ENCODE assay signal across 8 mouse cellular contexts in the genomic region with DNA sequence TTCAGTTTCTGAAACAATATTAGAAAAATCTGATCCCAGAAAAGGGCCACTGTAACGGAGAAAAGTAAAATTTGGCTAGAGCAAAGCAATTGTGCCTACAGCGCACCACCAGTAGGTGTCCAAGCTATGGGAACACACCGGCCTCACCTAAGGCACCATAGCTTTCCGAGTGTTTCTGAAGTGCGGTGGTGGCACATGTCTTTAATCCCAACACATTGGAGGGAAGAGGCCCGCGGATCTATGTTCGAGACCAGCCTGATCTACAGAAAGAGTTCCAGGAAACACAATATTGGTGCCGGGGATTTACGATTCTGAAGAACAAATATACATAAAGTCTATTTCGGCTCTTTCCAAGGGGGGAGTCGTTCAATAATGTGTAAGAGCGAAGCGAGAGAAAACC. TPM values are rescaled to one million over a fixed set of nuclear protein-coding genes. Genes with fewer than 3 reads are reported as not detected.
DNase-seq lines count a peak whose midpoint lies in the region; ATAC-seq and TF ChIP-seq lines count a peak whose summit lies in the region.

No protein-coding gene starts in this region.

- TF ChIP-seq POLR2A in cortical plate, adult 2 months (IDR thresholded peaks at IDR 0.05; ENCODE audit: extremely low read depth, insufficient read depth, low read length), result no peak
- no peak for TF ChIP-seq POLR2A in kidney, adult 2 months (IDR thresholded peaks at IDR 0.05; ENCODE audit: low read depth, low read length)

- H3K9me3 ChIP-seq in liver, embryonic 11.5 days (ENCODE audit: control insufficient read depth, low read length), result no peaks in the 10 kb centered on the region
- H3K9me3 ChIP-seq in stomach, postnatal 0 days (ENCODE audit: control insufficient read depth, low read length), result no peaks in the 10 kb centered on the region

- no peak for TF ChIP-seq EP300 in stomach, postnatal 0 days (optimal IDR thresholded peaks at IDR 0.05)

- peak overlapping the region; percentile 96 for H3K9ac ChIP-seq in liver, embryonic 11.5 days (ENCODE audit: low read depth, low read length)
- peak overlapping the region; percentile 88 for H3K9ac ChIP-seq in stomach, postnatal 0 days (ENCODE audit: low read length)

- ATAC-seq in liver, embryonic 11.5 days (replicated peaks; ENCODE audit: low FRiP score), result peak; percentile 73
- ATAC-seq in monocyte, adult 5-6 weeks (replicated peaks; ENCODE audit: insufficient number of reproducible peaks, low FRiP score, low TSS enrichment, poor library complexity, severe bottlenecking), result peak; percentile 38; the same call in 1 of the 2 replicates
- ATAC-seq in stomach, postnatal 0 days (ENCODE audit: low FRiP score, low TSS enrichment), result peak; percentile 79

- no peaks in the 10 kb centered on the region for H3K4me1 ChIP-seq in cortical plate, adult 2 months (ENCODE audit: control insufficient read depth, insufficient read depth, low read length)
- H3K4me1 ChIP-seq in kidney, adult 2 months (ENCODE audit: control insufficient read depth, insufficient read depth, low read length), result no peaks in the 10 kb centered on the region; the same call in 1 of the 2 replicates
- H3K4me1 ChIP-seq in liver, embryonic 11.5 days (replicated peaks; ENCODE audit: control insufficient read depth, insufficient read depth, low read length), result peaks cover 6% of the 10 kb centered on the region
- no peaks in the 10 kb centered on the region for H3K4me1 ChIP-seq in stomach, postnatal 0 days (replicated peaks; ENCODE audit: control insufficient read depth, insufficient read depth)

- peak overlapping the region; percentile 73 for H3K27ac ChIP-seq in cortical plate, adult 2 months (ENCODE audit: insufficient read depth, low read length)
- H3K27ac ChIP-seq in kidney, adult 2 months (ENCODE audit: insufficient read depth, low read depth, low read length), result peak overlapping the region; percentile 100
- H3K27ac ChIP-seq in liver, embryonic 11.5 days (ENCODE audit: low read depth, low read length), result peak overlapping the region; percentile 96
- peak overlapping the region; percentile 97 for H3K27ac ChIP-seq in stomach, postnatal 0 days (replicated peaks)

- under 1% methylated on average over 14 of the region's 14 CpGs for WGBS in kidney, adult 2 months
- WGBS in liver, embryonic 11.5 days, result 2% methylated on average over 14 of the region's 14 CpGs
- 2% methylated on average over 14 of the region's 14 CpGs for WGBS in stomach, postnatal 0 days

- no peaks in the 10 kb centered on the region for H3K27me3 ChIP-seq in kidney, adult 2 months (replicated peaks; ENCODE audit: control insufficient read depth, insufficient read depth, low read length)
- H3K27me3 ChIP-seq in liver, embryonic 11.5 days (replicated peaks; ENCODE audit: control insufficient read depth, insufficient read depth, low read length), result no peaks in the 10 kb centered on the region
- no peaks in the 10 kb centered on the region for H3K27me3 ChIP-seq in stomach, postnatal 0 days (ENCODE audit: control insufficient read depth, insufficient read depth, low read length)

- no peaks in the 10 kb centered on the region for H3K36me3 ChIP-seq in kidney, adult 2 months (ENCODE audit: control insufficient read depth, insufficient read depth, low read length)
- peaks cover 12% of the 10 kb centered on the region; the same call in 1 of the 2 replicates for H3K36me3 ChIP-seq in liver, embryonic 11.5 days (ENCODE audit: control insufficient read depth, insufficient read depth, low read length)
- H3K36me3 ChIP-seq in stomach, postnatal 0 days (ENCODE audit: control insufficient read depth, insufficient read depth, low read length), result peaks cover 4% of the 10 kb centered on the region; the same call in 1 of the 2 replicates

- peak overlapping the region; percentile 80 for H3K4me2 ChIP-seq in liver, embryonic 11.5 days
- peak overlapping the region; percentile 85 for H3K4me2 ChIP-seq in stomach, postnatal 0 days (replicated peaks; ENCODE audit: low read depth)

- TF ChIP-seq CTCF in cortical plate, adult 2 months (IDR thresholded peaks at IDR 0.05; ENCODE audit: extremely low read depth, insufficient read depth, low read length), result peak; percentile 37
- peak; percentile 62 for TF ChIP-seq CTCF in kidney, adult 2 months (conservative IDR thresholded peaks at IDR 0.05; ENCODE audit: insufficient read depth, insufficient read length, low read depth, low read length)
- TF ChIP-seq CTCF in stomach, postnatal 0 days (IDR thresholded peaks at IDR 0.05; ENCODE audit: low read depth), result peak; percentile 77

- DNase-seq in B cell, adult 2 months, result peak; percentile 69 to 72
- peak; percentile 83 for DNase-seq in ZHBTc4 (ENCODE audit: low read depth, low spot score)
- DNase-seq in gastrocnemius, postnatal 4 days (ENCODE audit: low spot score in 2 of 2), result peak; percentile 15 to 32
- DNase-seq in kidney, adult 2 months, result peak; percentile 67
- DNase-seq in liver, embryonic 11.5 days (ENCODE audit: low spot score), result peak; percentile 74
- DNase-seq in stomach, postnatal 0 days (ENCODE audit: low spot score), result peak; percentile 71

- H3K4me3 ChIP-seq in cortical plate, adult 2 months (ENCODE audit: insufficient read depth, low read length), result peak overlapping the region; percentile 68
- H3K4me3 ChIP-seq in kidney, adult 2 months (ENCODE audit: insufficient read depth, low read depth, low read length), result peak overlapping the region; percentile 99
- H3K4me3 ChIP-seq in liver, embryonic 11.5 days (ENCODE audit: low read depth, low read length), result peak overlapping the region; percentile 91
- H3K4me3 ChIP-seq in stomach, postnatal 0 days (ENCODE audit: low read depth, low read length), result peak overlapping the region; percentile 72

RNA-seq across cellular contexts. Expression of a gene that starts 0.5 kb away (rescaled TPM):
- polyA plus RNA-seq in cortical plate, adult 2 months (2012; rRNA removed), result 21.6 and 21.8 TPM in 2 replicates
- total RNA-seq in gastrocnemius, postnatal 4 days (2021), result 10 to 100 TPM; 11.3 to 12.4 TPM
- 15.1 and 15.3 TPM in 2 replicates for polyA plus RNA-seq in kidney, adult 2 months (2012; rRNA removed)
- polyA plus RNA-seq in liver, embryonic 11.5 days (2014; fragmentation: Nextera tagmentation; extraction: Ambion mirVana), result 24.8 and 25.9 TPM in 2 replicates
- total RNA-seq in monocyte, adult 5-6 weeks (2017), result 43.0 to 51.5 TPM (median 49.7 TPM) in 3 replicates
- 15.0 and 16.4 TPM in 2 replicates for polyA plus RNA-seq in stomach, postnatal 0 days (2015; fragmentation: Nextera tagmentation; extraction: Ambion mirVana)

RNA-seq across cellular contexts. Expression of a gene that starts 11.3 kb away (rescaled TPM):
- 1.0 and 1.5 TPM in 2 replicates for polyA plus RNA-seq in cortical plate, adult 2 months (2012; rRNA removed)
- not detected for total RNA-seq in gastrocnemius, postnatal 4 days (2021)
- polyA plus RNA-seq in kidney, adult 2 months (2012; rRNA removed), result 2.9 and 6.7 TPM in 2 replicates
- polyA plus RNA-seq in liver, embryonic 11.5 days (2014; fragmentation: Nextera tagmentation; extraction: Ambion mirVana), result 0.47 TPM in 1 of 2 replicates, not detected in the other
- 2.7 to 6.8 TPM in 2 of 3 replicates, not detected in the other for total RNA-seq in monocyte, adult 5-6 weeks (2017)
- not detected in 2 replicates for polyA plus RNA-seq in stomach, postnatal 0 days (2015; fragmentation: Nextera tagmentation; extraction: Ambion mirVana)

RNA-seq across cellular contexts. Expression of a gene that starts 33.7 kb away (rescaled TPM):
- polyA plus RNA-seq in cortical plate, adult 2 months (2012; rRNA removed), result 122 and 144 TPM in 2 replicates
- total RNA-seq in gastrocnemius, postnatal 4 days (2021), result 10 to 100 TPM; 61.3 to 77.4 TPM
- polyA plus RNA-seq in kidney, adult 2 months (2012; rRNA removed), result 11.5 TPM in 2 replicates
- polyA plus RNA-seq in liver, embryonic 11.5 days (2014; fragmentation: Nextera tagmentation; extraction: Ambion mirVana), result 93.5 and 95.5 TPM in 2 replicates
- total RNA-seq in monocyte, adult 5-6 weeks (2017), result 51.4 to 98.7 TPM (median 74.8 TPM) in 3 replicates
- polyA plus RNA-seq in stomach, postnatal 0 days (2015; fragmentation: Nextera tagmentation; extraction: Ambion mirVana), result 44.6 and 47.2 TPM in 2 replicates

RNA-seq across cellular contexts. Expression of a gene that starts 40.8 kb away (rescaled TPM):
- 64.9 and 67.2 TPM in 2 replicates for polyA plus RNA-seq in cortical plate, adult 2 months (2012; rRNA removed)
- total RNA-seq in gastrocnemius, postnatal 4 days (2021), result 10 to 100 TPM; 84.7 to 88.8 TPM
- polyA plus RNA-seq in kidney, adult 2 months (2012; rRNA removed), result 56.4 and 56.8 TPM in 2 replicates
- 57.7 and 66.8 TPM in 2 replicates for polyA plus RNA-seq in liver, embryonic 11.5 days (2014; fragmentation: Nextera tagmentation; extraction: Ambion mirVana)
- 31.6 to 40.4 TPM (median 36.6 TPM) in 3 replicates for total RNA-seq in monocyte, adult 5-6 weeks (2017)
- 93.8 and 94.8 TPM in 2 replicates for polyA plus RNA-seq in stomach, postnatal 0 days (2015; fragmentation: Nextera tagmentation; extraction: Ambion mirVana)

Comparison
In these comparisons a context has a peak if more than half of its experiments do, and no peak if none do; other contexts are left out.
1. Peak in every context shown above with its lines: DNase-seq, ATAC-seq, H3K4me3 ChIP-seq and H3K27ac ChIP-seq.
2. DNase-seq: peak in every context shown above with its lines; median percentile 83 in ZHBTc4; 74 in liver, embryonic 11.5 days; 71 in stomach, postnatal 0 days; 70 in B cell, adult 2 months; 67 in kidney, adult 2 months; 24 in gastrocnemius, postnatal 4 days.